Mouse (Mus musculus): ENCODE data around the gene Map4k4. TPM values are rescaled to one million over a fixed set of nuclear protein-coding genes. Genes with fewer than 3 reads are reported as not detected.

Gene Map4k4
- total RNA-seq, 2 experiments from 2014 or later: 181 to 198 TPM

- intact Hi-C loops (cut with DNase I): loop anchor here (5.0 kb wide), 2 partner anchors 35 to 75 kb away; partner anchors contain the start of gene Map4k4
- no peak for DNase-seq (ENCODE audit: extremely low spot score in 1 of 2, low spot score in 2 of 2)
These were observed 76.4 kb downstream of the Map4k4 start for GRCm38 (mm10) chr1:39976847-39977744.

- DNase-seq (ENCODE audit: extremely low spot score in 1 of 2, low spot score in 2 of 2): no peak
- intact Hi-C loops (cut with DNase I): loop anchor here (5.0 kb wide), 2 partner anchors 37 to 77 kb away; partner anchors contain the start of gene Map4k4
These were observed 78.2 kb downstream of the Map4k4 start for GRCm38 (mm10) chr1:39978781-39979486.

GRCm38 (mm10) chr1:39980314-39981290, 79.9 kb downstream of the Map4k4 start:
- no peak for DNase-seq (ENCODE audit: extremely low spot score in 1 of 2, low spot score in 2 of 2)
- intact Hi-C loops (cut with DNase I): no loop called here

GRCm38 (mm10) chr1:39981970-39982369, 81.3 kb downstream of the Map4k4 start:
- intact Hi-C loops (cut with DNase I): no loop called here
- no peak for DNase-seq (ENCODE audit: extremely low spot score in 1 of 2, low spot score in 2 of 2)

- intact Hi-C loops (cut with DNase I): no loop called here
- peak in 1 of 2 experiments; percentile 40 for DNase-seq (ENCODE audit: extremely low spot score in 1 of 2, low spot score in 2 of 2)
These were observed 82.2 kb downstream of the Map4k4 start for GRCm38 (mm10) chr1:39982727-39983487.

GRCm38 (mm10) chr1:39984331-39984730, 83.6 kb downstream of the Map4k4 start:
- DNase-seq (ENCODE audit: extremely low spot score in 1 of 2, low spot score in 2 of 2): no peak
- intact Hi-C loops (cut with DNase I): no loop called here

- no peak for DNase-seq (ENCODE audit: extremely low spot score in 1 of 2, low spot score in 2 of 2)
- intact Hi-C loops (cut with DNase I): loop anchor here (5.0 kb wide), 1 partner anchor 305 kb away; no protein-coding TSS in a partner anchor
These were observed 86.1 kb downstream of the Map4k4 start for GRCm38 (mm10) chr1:39986820-39987219.

GRCm38 (mm10) chr1:39988841-39989240, 88.1 kb downstream of the Map4k4 start:
- no peak for DNase-seq (ENCODE audit: extremely low spot score in 1 of 2, low spot score in 2 of 2)
- intact Hi-C loops (cut with DNase I): loop anchor here (5.0 kb wide), 1 partner anchor 307 kb away; no protein-coding TSS in a partner anchor

GRCm38 (mm10) chr1:39990041-39990440, 89.3 kb downstream of the Map4k4 start:
- DNase-seq (ENCODE audit: extremely low spot score in 1 of 2, low spot score in 2 of 2): no peak
- intact Hi-C loops (cut with DNase I): no loop called here

GRCm38 (mm10) chr1:39993921-39994320, 93.2 kb downstream of the Map4k4 start:
- intact Hi-C loops (cut with DNase I): no loop called here
- DNase-seq (ENCODE audit: extremely low spot score in 1 of 2, low spot score in 2 of 2): no peak

GRCm38 (mm10) chr1:39995593-39995992, 94.9 kb downstream of the Map4k4 start:
- intact Hi-C loops (cut with DNase I): no loop called here
- DNase-seq (ENCODE audit: extremely low spot score in 1 of 2, low spot score in 2 of 2): no peak

GRCm38 (mm10) chr1:40000476-40000875, 99.8 kb downstream of the Map4k4 start:
- intact Hi-C loops (cut with DNase I): loop anchor here (5.0 kb wide), 2 partner anchors 377 to 542 kb away; no protein-coding TSS in a partner anchor
- peak in 1 of 2 experiments; percentile 40 for DNase-seq (ENCODE audit: extremely low spot score in 1 of 2, low spot score in 2 of 2)

GRCm38 (mm10) chr1:40000899-40001298, 100.2 kb downstream of the Map4k4 start:
- DNase-seq (ENCODE audit: extremely low spot score in 1 of 2, low spot score in 2 of 2): peak in 1 of 2 experiments; percentile 43
- intact Hi-C loops (cut with DNase I): loop anchor here (5.0 kb wide), 2 partner anchors 376 to 541 kb away; no protein-coding TSS in a partner anchor

- intact Hi-C loops (cut with DNase I): loop anchor here (5.0 kb wide), 2 partner anchors 375 to 540 kb away; no protein-coding TSS in a partner anchor
- DNase-seq (ENCODE audit: extremely low spot score in 1 of 2, low spot score in 2 of 2): no peak
These were observed 101.5 kb downstream of the Map4k4 start for GRCm38 (mm10) chr1:40002129-40002727.

- DNase-seq (ENCODE audit: extremely low spot score in 1 of 2, low spot score in 2 of 2): no peak
- intact Hi-C loops (cut with DNase I): no loop called here
These were observed 105.4 kb downstream of the Map4k4 start for GRCm38 (mm10) chr1:40006043-40006651.

- DNase-seq (ENCODE audit: extremely low spot score in 1 of 2, low spot score in 2 of 2): no peak
- intact Hi-C loops (cut with DNase I): no loop called here
These were observed 107.3 kb downstream of the Map4k4 start for GRCm38 (mm10) chr1:40007962-40008471.

GRCm38 (mm10) chr1:40012696-40013095, 112.0 kb downstream of the Map4k4 start:
- intact Hi-C loops (cut with DNase I): no loop called here
- DNase-seq (ENCODE audit: extremely low spot score in 1 of 2, low spot score in 2 of 2): no peak

All from left cerebral cortex, postnatal 10 days (tissue).